Mouse (Mus musculus) lung, embryonic 15.5 days (tissue): Measurements from ENCODE around the gene Ybey. TPM values are rescaled to one million over a fixed set of nuclear protein-coding genes. Genes with fewer than 3 reads are reported as not detected.

Source experiments
- ATAC-seq: fragments of 200-750 bp; cut with Nextera tagmentation; 2 replicates; pipeline ENCODE4 v1.8.0; 2017; ENCODE audit warnings: moderate number of reproducible peaks, borderline replicate concordance; ENCODE audit not compliant: low FRiP score, low TSS enrichment; ENCODE audit errors: extremely low read depth
- H3K27ac ChIP-seq: fragments of 300-500 bp; sonication (generic); 2 replicates; pipeline ENCODE4 v1.5.1; 2015; ENCODE audit warnings: moderate library complexity, mild to moderate bottlenecking, inconsistent platforms
- H3K27me3 ChIP-seq: fragments of 300-500 bp; sonication (generic); 2 replicates; pipeline ENCODE4 v1.6.1; 2015; ENCODE audit warnings: inconsistent platforms
- H3K36me3 ChIP-seq: fragments of 300-500 bp; sonication (generic); 2 replicates; pipeline ENCODE4 v1.6.1; 2015; ENCODE audit warnings: inconsistent platforms
- H3K4me1 ChIP-seq: fragments of 300-500 bp; sonication (generic); 2 replicates; pipeline ENCODE4 v1.6.1; 2015; ENCODE audit warnings: inconsistent platforms
- H3K4me2 ChIP-seq: fragments of 300-500 bp; sonication (generic); 2 replicates; pipeline ENCODE4 v1.6.1; 2015; ENCODE audit warnings: inconsistent platforms, mild to moderate bottlenecking, moderate library complexity
- H3K4me3 ChIP-seq: fragments of 300-500 bp; sonication (generic); 2 replicates; pipeline ENCODE4 v1.5.1; 2015; ENCODE audit warnings: mild to moderate bottlenecking, inconsistent platforms
- H3K9ac ChIP-seq: fragments of 300-500 bp; sonication (generic); 2 replicates; pipeline ENCODE4 v1.6.1; 2015; ENCODE audit warnings: inconsistent platforms
- H3K9me3 ChIP-seq: fragments of 300-500 bp; sonication (generic); 2 replicates; pipeline ENCODE4 v1.6.1; 2016; ENCODE audit warnings: inconsistent platforms
- WGBS: fragments of 180-500 bp; shearing (Covaris S2); methylation state at CpG from one replicate; pipeline ENCODE4 v1.1.7; 2015; 5-methylcytosine and 5-hydroxymethylcytosine counted together
- polyA plus RNA-seq: library from polyadenylated mRNA; unstranded; fragments of >200 nt; fragmentation: Nextera tagmentation; extraction: Ambion mirVana; gene quantifications from 2 replicates; pipeline ENCODE4 v1.2.1, GENCODE M21; 2015

The Ybey gene
- polyA plus RNA-seq, 1 experiment from 2014 or later = 6.6 TPM

DNA sequence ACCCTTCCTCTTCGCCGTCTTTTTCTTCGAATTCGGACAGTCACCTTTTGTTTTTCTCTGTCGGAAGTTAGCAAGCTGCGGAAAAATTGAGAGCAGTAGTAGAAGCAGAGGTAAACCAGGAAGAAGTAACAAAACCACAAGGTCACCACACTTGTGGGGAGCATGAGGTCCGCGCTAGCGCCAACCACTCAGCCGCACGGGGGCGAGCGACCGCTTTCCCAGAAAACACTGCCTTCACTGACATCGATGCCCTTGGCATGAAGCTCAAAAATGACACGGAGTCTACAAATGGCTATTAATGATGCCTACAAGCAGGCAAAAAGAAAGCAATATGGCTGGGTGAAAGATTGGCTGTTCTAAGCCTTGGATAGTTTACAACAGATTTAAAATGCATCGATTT, 28.6 kb downstream of the Ybey start, which contains the start of gene AC141477.1:
Gene AC141477.1, minus strand, starts transcription at position 164 of the 400 bp plus-strand sequence.
- Histone ChIP-seq H3K4me3 (peak within 1 kb of the TSS; percentile 91; the same call in 1 of the 2 replicates), H3K4me1 (peaks cover 17% of the 10 kb centered on the region), H3K9ac (0 out of 2 replicates have a peak within 1 kb of the TSS, but pooled peaks have one; percentile 85), H3K9me3 (no peaks in the 10 kb centered on the region), H3K4me2 (peak within 1 kb of the TSS; percentile 78), H3K27me3 (no peaks in the 10 kb centered on the region), H3K27ac (peak within 1 kb of the TSS; percentile 41; the same call in 1 of the 2 replicates), H3K36me3 (peaks cover 46% of the 10 kb centered on the region)
- no peak for ATAC-seq
- 93% methylated on average over 17 of the region's 17 CpGs for WGBS

DNA sequence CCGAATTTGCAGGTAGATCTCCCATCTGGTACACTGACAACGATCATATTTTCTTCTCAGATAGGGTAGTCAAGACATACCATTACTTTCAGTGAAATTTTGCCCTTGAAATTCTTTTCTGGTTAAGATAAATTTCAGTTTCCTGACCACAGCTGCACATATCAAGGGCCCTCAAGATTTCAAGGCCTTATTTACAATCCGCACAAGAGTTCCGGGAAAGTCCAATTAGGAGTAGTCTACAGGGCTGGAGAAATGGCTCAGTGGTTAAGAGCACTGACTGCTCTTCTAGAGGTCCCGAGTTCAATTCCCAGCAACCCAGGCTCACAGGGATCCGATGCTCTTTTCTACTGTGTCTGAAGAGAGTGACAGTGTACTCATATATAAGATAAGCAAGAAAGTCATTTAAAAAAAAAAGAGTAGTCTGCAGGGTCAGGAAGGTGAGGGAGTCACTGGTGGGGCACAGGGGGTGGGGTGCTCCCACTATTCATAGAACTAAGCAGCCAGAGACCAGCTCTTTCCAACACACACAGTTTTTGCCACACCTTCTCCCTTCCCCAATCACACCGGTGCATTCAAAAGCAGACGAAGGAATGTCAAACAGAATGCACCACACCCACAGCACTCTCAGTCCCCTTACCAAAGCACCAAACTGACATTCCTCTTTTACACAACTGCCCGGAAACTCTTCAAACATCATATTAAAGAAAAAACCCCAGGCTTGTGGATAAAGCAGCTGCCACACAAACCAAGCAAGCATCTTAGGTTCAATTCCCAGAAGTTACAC, 29.6 kb downstream of the Ybey start:
- Histone ChIP-seq H3K9ac (no peak overlapping the region), H3K36me3 (peaks cover 56% of the 10 kb centered on the region), H3K4me2 (no peak overlapping the region), H3K9me3 (no peaks in the 10 kb centered on the region), H3K4me1 (peaks cover 17% of the 10 kb centered on the region), H3K4me3 (no peak overlapping the region), H3K27ac (peak overlapping the region; percentile 41; the same call in 1 of the 2 replicates), H3K27me3 (no peaks in the 10 kb centered on the region)
- no peak for ATAC-seq
- WGBS = 76% methylated on average over 9 of the region's 9 CpGs

DNA sequence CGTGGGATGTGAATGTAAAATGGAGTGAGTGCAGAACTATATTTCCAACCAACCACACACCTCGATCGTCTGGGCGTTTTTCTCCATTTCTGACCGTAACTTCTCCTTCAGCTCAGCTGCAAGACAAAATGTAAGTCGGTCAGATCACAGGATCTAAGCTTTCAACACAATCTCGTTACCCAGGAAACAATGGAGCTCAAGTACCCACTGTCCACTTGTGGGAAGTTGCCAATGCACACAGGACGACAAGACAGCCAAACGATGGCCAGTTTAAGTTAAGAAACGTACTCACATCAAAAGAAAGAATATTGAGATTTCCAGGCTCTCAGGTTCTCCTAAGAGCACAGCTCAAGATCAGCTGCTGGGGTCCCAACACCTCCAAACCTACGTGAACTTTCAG, 35.0 kb downstream of the Ybey start:
- peaks cover 99% of the 10 kb centered on the region for H3K36me3 ChIP-seq
- H3K4me2 ChIP-seq = no peak overlapping the region
- WGBS = 84% methylated on average over 11 of the region's 11 CpGs
- no peak overlapping the region for H3K9ac ChIP-seq
- ATAC-seq = no peak
- H3K4me3 ChIP-seq = no peak overlapping the region
- H3K4me1 ChIP-seq = no peaks in the 10 kb centered on the region
- no peaks in the 10 kb centered on the region for H3K27me3 ChIP-seq
- H3K9me3 ChIP-seq = no peaks in the 10 kb centered on the region
- no peak overlapping the region for H3K27ac ChIP-seq

DNA sequence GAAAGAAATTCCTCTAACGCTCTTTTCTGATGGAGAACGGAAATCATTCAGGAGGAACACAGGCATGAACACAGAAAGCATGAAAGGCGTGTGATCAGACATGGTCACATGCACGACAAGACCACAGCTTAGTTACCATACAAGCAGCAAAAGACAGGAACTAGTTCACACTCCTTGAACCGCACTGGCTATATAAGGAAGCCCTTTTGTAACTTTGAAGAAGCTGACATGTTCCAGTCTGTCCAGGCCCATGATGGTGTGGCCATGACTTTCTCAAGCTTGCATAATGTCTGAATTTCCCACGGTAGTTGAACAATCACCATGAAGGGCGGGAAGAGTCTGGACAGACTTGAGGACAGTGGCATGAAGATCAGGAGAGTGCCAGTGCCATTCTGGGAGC, 43.2 kb downstream of the Ybey start:
- no peak overlapping the region for H3K4me2 ChIP-seq
- no peak for ATAC-seq
- peaks cover 96% of the 10 kb centered on the region for H3K36me3 ChIP-seq
- no peak overlapping the region for H3K9ac ChIP-seq
- H3K27me3 ChIP-seq = no peaks in the 10 kb centered on the region
- WGBS = 93% methylated on average over 7 of the region's 7 CpGs
- no peak overlapping the region for H3K4me3 ChIP-seq
- no peaks in the 10 kb centered on the region for H3K9me3 ChIP-seq
- H3K27ac ChIP-seq = no peak overlapping the region
- H3K4me1 ChIP-seq = no peaks in the 10 kb centered on the region

DNA sequence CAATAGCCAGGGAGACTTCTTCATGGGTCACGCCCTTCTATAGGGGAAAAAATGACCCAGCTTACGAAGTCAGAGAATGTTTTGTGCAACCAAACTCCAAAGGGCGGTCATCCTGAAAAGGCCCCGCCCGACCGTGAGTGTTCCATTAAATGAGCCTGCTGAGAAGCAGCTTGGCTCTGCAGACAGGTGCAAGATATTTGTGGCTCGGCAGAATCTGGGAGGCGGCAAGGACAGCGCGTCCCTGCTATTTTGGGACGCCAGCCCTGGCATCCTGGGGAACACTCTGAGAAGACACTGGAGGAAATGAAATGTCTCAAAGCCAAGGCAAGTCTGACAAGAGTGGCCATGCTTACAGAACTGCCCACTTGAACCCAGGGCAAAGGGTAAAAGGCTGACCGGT, 52.1 kb downstream of the Ybey start:
- Histone ChIP-seq H3K27me3 (no peaks in the 10 kb centered on the region), H3K9me3 (no peaks in the 10 kb centered on the region), H3K4me1 (no peaks in the 10 kb centered on the region), H3K4me3 (no peak overlapping the region), H3K4me2 (no peak overlapping the region), H3K27ac (no peak overlapping the region), H3K9ac (no peak overlapping the region), H3K36me3 (peaks cover 78% of the 10 kb centered on the region)
- WGBS = 95% methylated on average over 12 of the region's 12 CpGs
- ATAC-seq = no peak

Other genes starting within 250 kb of the Ybey start
- 51.7 and 53.4 TPM in 2 replicates for gene Prmt2, start 231.2 kb downstream of the Ybey start, polyA plus RNA-seq
- 0.59 and 0.67 TPM in 2 replicates for gene S100b, start 215.3 kb downstream of the Ybey start, polyA plus RNA-seq
- 12.5 TPM in 2 replicates for gene Dip2a, start 123.8 kb downstream of the Ybey start, polyA plus RNA-seq
- gene AC141477.1, start 28.7 kb downstream of the Ybey start, polyA plus RNA-seq = 1.6 TPM in 1 of 2 replicates, not detected in the other
- gene Pcnt, start 26.3 kb downstream of the Ybey start, polyA plus RNA-seq = 16.2 and 18.5 TPM in 2 replicates
- 1.3 TPM in 2 replicates for gene 2610028H24Rik, start 20.0 kb downstream of the Ybey start, polyA plus RNA-seq
- gene Mcm3ap, start 187 bp downstream of the Ybey start, polyA plus RNA-seq = 41.7 and 49.2 TPM in 2 replicates
- 23.2 and 26.5 TPM in 2 replicates for gene Lss, start 62.5 kb upstream of the Ybey start, polyA plus RNA-seq
- not detected in 2 replicates for gene Spatc1l, start 93.2 kb upstream of the Ybey start, polyA plus RNA-seq
- 0.59 TPM in 1 of 2 replicates, not detected in the other for gene Ftcd, start 106.5 kb upstream of the Ybey start, polyA plus RNA-seq
- gene Col6a2, start 154.5 kb upstream of the Ybey start, polyA plus RNA-seq = 287 and 298 TPM in 2 replicates